Mouse (Mus musculus) heart, embryonic 16.5 days (tissue): ENCODE data around the gene Fdps. TPM values are rescaled to one million over a fixed set of nuclear protein-coding genes. Genes with fewer than 3 reads are reported as not detected.

Experiments used
- ATAC-seq: fragments of 200-750 bp; cut with Nextera tagmentation; replicated peaks from 2 replicates; pipeline ENCODE4 v1.8.0; 2017; ENCODE audit warnings: moderate number of reproducible peaks; ENCODE audit not compliant: insufficient read depth, low FRiP score; ENCODE audit errors: extremely low read depth
- H3K27ac ChIP-seq: fragments of 300-500 bp; sonication (generic); 2 replicates; pipeline ENCODE4 v1.5.1; 2014; ENCODE audit warnings: mild to moderate bottlenecking, low read length, control low read depth, moderate library complexity
- H3K27me3 ChIP-seq: fragments of 300-500 bp; sonication (generic); 2 replicates; pipeline ENCODE4 v1.6.1; 2014; ENCODE audit warnings: low read length, mixed read lengths; ENCODE audit not compliant: control insufficient read depth, insufficient read depth
- H3K36me3 ChIP-seq: fragments of 300-500 bp; sonication (generic); 2 replicates; pipeline ENCODE4 v1.6.1; 2014; ENCODE audit not compliant: control insufficient read depth, insufficient read depth
- H3K4me1 ChIP-seq: fragments of 300-500 bp; sonication (generic); 2 replicates; pipeline ENCODE4 v1.6.1; 2014; ENCODE audit warnings: low read length, mixed read lengths; ENCODE audit not compliant: control insufficient read depth, insufficient read depth
- H3K4me2 ChIP-seq: fragments of 300-500 bp; sonication (generic); 2 replicates; pipeline ENCODE4 v1.6.1; 2014; ENCODE audit warnings: low read depth, mild to moderate bottlenecking, control low read depth, low read length
- H3K4me3 ChIP-seq: fragments of 300-500 bp; sonication (generic); 2 replicates; pipeline ENCODE4 v1.5.1; 2014; ENCODE audit warnings: mild to moderate bottlenecking, control low read depth, low read length
- H3K9ac ChIP-seq: fragments of 300-500 bp; sonication (generic); 2 replicates; pipeline ENCODE4 v1.6.1; 2014; ENCODE audit warnings: low read length, control low read depth
- H3K9me3 ChIP-seq: fragments of 300-500 bp; sonication (generic); replicated peaks from 2 replicates; pipeline ENCODE4 v1.6.1; 2016; ENCODE audit warnings: low read length; ENCODE audit not compliant: control insufficient read depth
- WGBS: fragments of 180-500 bp; shearing (Covaris S2); extraction: QIAGEN DNeasy Blood & Tissue Kit; methylation state at CpG from one replicate; pipeline ENCODE4 v1.1.7; 2014; 5-methylcytosine and 5-hydroxymethylcytosine counted together
- polyA plus RNA-seq: library from polyadenylated mRNA; unstranded; fragments of >200 nt; fragmentation: Nextera tagmentation; extraction: Ambion mirVana; gene quantifications from 2 replicates; pipeline ENCODE4 v1.2.1, GENCODE M21; 2015

The Fdps gene
- polyA plus RNA-seq, 1 experiment from 2014 or later, result 116 TPM

DNA sequence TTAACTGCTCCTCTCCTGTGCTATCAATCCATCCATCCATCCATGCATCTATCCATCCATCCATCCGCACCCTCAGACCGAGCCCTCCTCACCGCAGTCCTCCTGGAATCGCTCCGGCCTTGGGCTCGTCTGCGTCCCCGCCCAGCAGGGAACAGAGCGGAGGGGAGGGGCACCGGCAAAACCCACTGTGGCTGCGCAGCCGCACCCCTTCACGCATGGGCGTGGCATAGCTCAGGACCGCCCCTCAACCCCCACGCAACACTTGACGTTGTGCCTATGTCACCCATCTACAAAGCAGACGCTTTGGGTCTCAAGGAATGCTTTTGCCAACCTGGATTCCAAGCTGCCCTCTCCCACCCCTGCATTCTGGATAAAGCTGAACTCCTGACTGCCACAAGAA is 8.6 kb downstream of the Fdps start, which contains the start of gene Rusc1:
Gene Rusc1, minus strand, starts transcription at position 137 of the 400 bp plus-strand sequence.
- Histone ChIP-seq H3K4me2 (peak within 1 kb of the TSS; percentile 40), H3K36me3 (peaks cover 5% of the 10 kb centered on the region; the same call in 1 of the 2 replicates), H3K27ac (no peak within 1 kb of the TSS), H3K4me1 (peaks cover 12% of the 10 kb centered on the region; the same call in 1 of the 2 replicates), H3K4me3 (peak within 1 kb of the TSS; percentile 5; the same call in 1 of the 2 replicates), H3K27me3 (peaks cover 13% of the 10 kb centered on the region), H3K9ac (no peak within 1 kb of the TSS), H3K9me3 (no peaks in the 10 kb centered on the region)
- 0 out of 2 replicates have a peak, but pooled peaks have one; percentile 18 for ATAC-seq
- WGBS, result 3% methylated on average over 18 of the region's 18 CpGs

GRCm38 (mm10) chr3:89092509-89093090 is 9.2 kb downstream of the Fdps start:
- H3K4me1 ChIP-seq, result peaks cover 16% of the 10 kb centered on the region; the same call in 1 of the 2 replicates
- WGBS, result 34% methylated on average over 11 of the region's 11 CpGs

GRCm38 (mm10) chr3:89091811-89092508 is 9.8 kb downstream of the Fdps start:
- H3K36me3 ChIP-seq, result peaks cover 5% of the 10 kb centered on the region; the same call in 1 of the 2 replicates
- 13% methylated on average over 20 of the region's 20 CpGs for WGBS
- no peak for ATAC-seq
- peaks cover 13% of the 10 kb centered on the region for H3K27me3 ChIP-seq
- no peak overlapping the region for H3K9ac ChIP-seq
- H3K4me3 ChIP-seq, result peak overlapping the region; percentile 75
- H3K27ac ChIP-seq, result no peak overlapping the region
- no peaks in the 10 kb centered on the region for H3K9me3 ChIP-seq
- peaks cover 17% of the 10 kb centered on the region; the same call in 1 of the 2 replicates for H3K4me1 ChIP-seq
- H3K4me2 ChIP-seq, result peak overlapping the region; percentile 100

More at GRCm38 (mm10) chr3:89092509-89093090, 9.2 kb downstream of the Fdps start:
- ATAC-seq, result no peak
- Histone ChIP-seq H3K4me3 (peak overlapping the region; percentile 5; the same call in 1 of the 2 replicates), H3K36me3 (peaks cover 5% of the 10 kb centered on the region; the same call in 1 of the 2 replicates), H3K27me3 (peaks cover 13% of the 10 kb centered on the region), H3K9me3 (no peaks in the 10 kb centered on the region), H3K9ac (no peak overlapping the region), H3K27ac (no peak overlapping the region), H3K4me2 (peak overlapping the region; percentile 40)

DNA sequence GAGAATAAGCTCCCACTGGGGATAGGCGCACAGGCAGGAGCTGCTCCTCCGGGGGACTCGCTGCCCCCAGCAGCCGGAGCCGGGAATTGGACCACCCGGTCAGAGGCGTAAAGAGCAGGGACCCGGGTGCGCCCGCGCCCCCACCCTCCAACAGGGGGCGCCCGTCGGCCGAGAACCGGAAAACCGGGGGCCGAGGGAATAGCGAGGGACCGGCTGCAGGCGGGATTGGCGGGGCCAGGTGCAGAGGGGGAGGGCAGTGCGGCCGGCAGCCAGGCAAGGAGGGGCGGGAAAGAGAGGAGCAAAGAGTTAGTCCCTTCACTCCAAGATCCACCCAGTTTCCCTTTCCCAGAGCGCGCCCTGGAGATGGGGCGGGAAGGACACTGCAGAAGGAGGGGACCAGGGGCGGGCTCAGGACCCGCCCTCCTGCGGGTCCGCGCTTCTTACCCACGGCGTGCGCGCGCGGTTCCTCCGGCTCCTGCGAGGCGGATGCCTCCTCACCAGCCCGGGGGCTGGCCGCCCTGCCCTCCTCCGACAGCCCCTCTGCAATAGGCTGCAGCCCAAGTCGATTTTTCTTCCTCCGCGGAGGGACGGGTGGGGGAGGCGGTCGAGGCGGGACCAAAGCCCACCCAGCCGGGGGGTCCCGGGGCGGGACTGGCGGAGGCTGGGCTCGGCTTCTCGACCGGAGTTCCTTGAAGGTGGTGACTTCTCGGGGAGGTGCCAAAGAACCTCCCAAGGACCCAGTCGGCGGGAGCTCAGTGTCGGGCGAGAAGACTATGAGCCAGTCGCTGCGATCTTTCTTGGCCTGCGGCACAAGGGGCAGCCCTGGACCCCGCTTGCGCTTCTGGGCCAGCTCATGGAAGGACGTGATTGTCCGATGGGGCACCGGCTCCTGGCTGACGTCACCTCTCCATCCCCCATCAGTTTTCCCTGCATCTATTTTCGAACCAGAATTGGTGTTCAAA is 10.8 kb downstream of the Fdps start:
- Histone ChIP-seq H3K9me3 (no peaks in the 10 kb centered on the region), H3K9ac (peak overlapping the region; percentile 82), H3K27me3 (peaks cover 13% of the 10 kb centered on the region), H3K4me3 (peak overlapping the region; percentile 75), H3K4me2 (peak overlapping the region; percentile 100), H3K4me1 (peaks cover 17% of the 10 kb centered on the region; the same call in 1 of the 2 replicates), H3K27ac (no peak overlapping the region; the same call in 1 of the 2 replicates), H3K36me3 (peaks cover 5% of the 10 kb centered on the region; the same call in 1 of the 2 replicates)
- under 1% methylated on average over 69 of the region's 74 CpGs for WGBS
- ATAC-seq, result peak; percentile 60

DNA sequence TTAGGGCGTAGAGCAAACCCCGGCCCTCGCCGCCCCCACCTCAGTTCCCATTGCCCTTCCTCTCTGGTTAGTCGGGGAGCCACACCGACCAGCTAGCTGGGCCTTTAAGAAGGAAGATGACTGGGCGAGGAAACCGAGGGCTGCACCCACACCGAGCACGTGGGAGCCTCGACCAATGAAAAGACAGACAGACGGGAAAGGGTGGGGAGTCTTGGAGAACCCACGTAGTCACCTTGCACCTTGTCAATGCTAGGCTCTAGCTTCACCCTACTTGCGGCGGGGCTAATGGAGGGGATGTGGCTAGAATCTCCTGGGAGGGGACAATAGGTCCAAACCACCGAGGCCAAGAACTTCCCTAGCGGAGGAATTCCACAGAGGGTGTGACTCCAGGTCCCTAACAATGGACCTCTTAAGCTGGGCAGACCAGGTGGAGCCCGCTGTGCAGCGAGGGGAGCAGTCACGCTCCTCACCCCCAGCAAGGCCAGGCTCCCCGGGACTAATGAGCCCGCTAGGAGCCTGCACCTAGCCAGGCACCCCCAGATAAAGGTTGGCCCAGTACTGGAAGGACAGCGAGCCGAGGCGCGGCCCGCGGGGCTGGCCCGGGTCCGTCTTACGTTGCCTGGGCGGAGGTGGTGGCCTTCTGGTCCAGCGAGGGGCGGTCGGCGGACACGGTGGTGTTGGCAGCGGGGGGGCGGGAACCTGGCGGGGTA is 11.7 kb downstream of the Fdps start:
- Histone ChIP-seq H3K27me3 (peaks cover 13% of the 10 kb centered on the region), H3K27ac (peak overlapping the region; percentile 53; the same call in 1 of the 2 replicates), H3K4me2 (peak overlapping the region; percentile 100), H3K36me3 (peaks cover 5% of the 10 kb centered on the region; the same call in 1 of the 2 replicates), H3K4me1 (peaks cover 17% of the 10 kb centered on the region; the same call in 1 of the 2 replicates), H3K4me3 (peak overlapping the region; percentile 75), H3K9ac (peak overlapping the region; percentile 82), H3K9me3 (no peaks in the 10 kb centered on the region)
- WGBS, result under 1% methylated on average over 39 of the region's 40 CpGs
- ATAC-seq, result peak; percentile 77

- 51% methylated on average over 14 of the region's 14 CpGs for WGBS
- H3K27ac ChIP-seq, result no peak overlapping the region
- H3K9ac ChIP-seq, result no peak overlapping the region
- no peaks in the 10 kb centered on the region for H3K36me3 ChIP-seq
- peak overlapping the region; percentile 75 for H3K4me3 ChIP-seq
- H3K4me2 ChIP-seq, result peak overlapping the region; percentile 100
- H3K9me3 ChIP-seq, result no peaks in the 10 kb centered on the region
- no peak for ATAC-seq
- H3K4me1 ChIP-seq, result peaks cover 17% of the 10 kb centered on the region; the same call in 1 of the 2 replicates
- H3K27me3 ChIP-seq, result peaks cover 13% of the 10 kb centered on the region
Observed at GRCm38 (mm10) chr3:89088974-89089373, 12.8 kb downstream of the Fdps start.

DNA sequence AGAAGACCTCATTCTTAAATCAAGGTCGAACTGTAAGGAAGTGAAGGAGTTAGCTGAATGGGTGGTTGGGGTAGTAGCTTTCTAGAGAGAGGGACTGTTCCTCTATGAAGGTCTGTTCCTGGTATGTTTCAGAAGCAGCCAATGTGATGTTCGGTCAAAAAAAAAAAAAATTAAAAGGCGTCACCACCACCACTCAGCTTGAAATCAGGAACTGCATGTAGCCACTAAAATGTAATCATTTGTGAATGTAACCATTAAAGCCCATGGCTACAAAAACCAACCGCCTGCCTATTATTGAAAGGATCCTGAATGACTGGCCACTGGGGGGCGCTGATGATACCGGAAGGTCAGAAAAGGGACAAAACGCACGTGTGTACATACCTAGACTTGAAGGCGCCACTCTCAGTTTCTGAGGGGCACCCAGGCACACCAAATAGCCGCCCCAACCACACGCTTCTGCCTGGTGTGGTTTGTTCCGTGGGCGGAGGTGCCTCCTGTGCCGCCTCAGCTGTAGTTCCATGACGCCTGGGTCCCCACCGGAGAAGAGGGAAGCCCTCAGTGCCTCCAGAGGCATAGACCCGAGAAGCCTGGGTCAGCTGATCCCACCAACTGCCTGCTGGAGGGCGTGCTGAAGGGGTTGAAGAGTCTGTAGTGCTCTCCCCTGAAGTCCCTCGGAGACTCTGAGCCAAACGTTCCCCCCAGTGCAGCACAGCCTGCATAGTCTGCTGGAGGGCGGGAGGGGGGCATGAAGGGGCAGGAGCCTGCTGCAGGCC is 14.2 kb downstream of the Fdps start:
- Histone ChIP-seq H3K9me3 (no peaks in the 10 kb centered on the region), H3K27ac (no peak overlapping the region), H3K27me3 (peaks cover 10% of the 10 kb centered on the region), H3K4me3 (peak overlapping the region; percentile 29), H3K9ac (peak overlapping the region; percentile 32; the same call in 1 of the 2 replicates), H3K4me2 (peak overlapping the region; percentile 63), H3K4me1 (peaks cover 15% of the 10 kb centered on the region; the same call in 1 of the 2 replicates), H3K36me3 (no peaks in the 10 kb centered on the region)
- 21% methylated on average over 21 of the region's 21 CpGs for WGBS
- ATAC-seq, result no peak
